Mouse (Mus musculus) frontal cortex, postnatal 36 days (tissue): ENCODE measurements around the gene Alad.
"Not testable (repeated sequence)": the region's sequence is repeated elsewhere in the genome, so short reads cannot be mapped to it uniquely, and the experiment has no call there.

Experiments
- DNase-seq, 2 experiments: peaks; one replicate each; pipeline ENCODE4 v3.0.0; 2022; ENCODE audit warnings: low spot score in 2 of 2

Alad gene

GRCm38 (mm10) chr4:62486162-62486696 is 33.5 kb downstream of the Alad start:
- DNase-seq: no peak

GRCm38 (mm10) chr4:62485450-62486161 is 34.1 kb downstream of the Alad start:
- DNase-seq: no peak

DNA sequence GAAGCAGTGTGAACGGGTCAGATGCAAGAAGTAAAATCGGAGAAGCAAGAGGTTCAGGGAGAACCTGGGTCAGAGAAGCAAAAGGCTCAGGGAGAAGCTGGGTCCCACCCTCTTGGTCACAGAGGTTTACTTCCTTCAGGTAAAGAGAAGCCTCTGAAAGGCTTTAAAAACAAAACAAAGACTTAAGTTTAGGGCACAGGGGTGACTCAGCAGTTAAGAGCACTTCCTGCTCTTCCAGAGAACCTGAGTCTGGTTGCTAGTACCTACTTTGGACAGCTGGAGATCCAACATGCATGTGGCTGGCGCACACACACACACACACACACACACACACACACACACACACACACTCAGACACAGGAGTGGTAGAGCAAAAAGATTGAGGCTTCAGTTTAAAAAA is 34.8 kb downstream of the Alad start:
- no peak for DNase-seq

GRCm38 (mm10) chr4:62480709-62481605 is 38.8 kb downstream of the Alad start:
- no peak for DNase-seq

- DNase-seq: no peak
These were observed 39.6 kb downstream of the Alad start, which contains the start of gene Bspry for GRCm38 (mm10) chr4:62479937-62480708. TSS of gene Bspry (plus strand) at chr4:62480053.

DNA sequence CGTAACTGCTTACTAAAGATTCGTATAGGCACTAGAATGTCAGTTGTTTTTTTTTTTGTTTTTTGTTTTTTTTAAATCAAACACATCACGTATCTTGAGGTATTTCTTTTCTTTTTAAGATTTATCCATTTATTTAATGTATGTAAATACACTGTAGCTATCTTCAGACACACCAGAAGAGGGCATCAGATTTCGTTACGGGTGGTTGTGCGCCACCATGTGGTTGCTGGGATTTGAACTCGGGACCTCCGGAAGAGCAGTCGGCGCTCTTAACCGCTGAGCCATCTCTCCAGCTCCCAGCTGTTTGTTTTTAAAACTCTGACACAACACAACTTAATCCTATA is 40.2 kb downstream of the Alad start:
- not testable (repeated sequence) for DNase-seq

DNA sequence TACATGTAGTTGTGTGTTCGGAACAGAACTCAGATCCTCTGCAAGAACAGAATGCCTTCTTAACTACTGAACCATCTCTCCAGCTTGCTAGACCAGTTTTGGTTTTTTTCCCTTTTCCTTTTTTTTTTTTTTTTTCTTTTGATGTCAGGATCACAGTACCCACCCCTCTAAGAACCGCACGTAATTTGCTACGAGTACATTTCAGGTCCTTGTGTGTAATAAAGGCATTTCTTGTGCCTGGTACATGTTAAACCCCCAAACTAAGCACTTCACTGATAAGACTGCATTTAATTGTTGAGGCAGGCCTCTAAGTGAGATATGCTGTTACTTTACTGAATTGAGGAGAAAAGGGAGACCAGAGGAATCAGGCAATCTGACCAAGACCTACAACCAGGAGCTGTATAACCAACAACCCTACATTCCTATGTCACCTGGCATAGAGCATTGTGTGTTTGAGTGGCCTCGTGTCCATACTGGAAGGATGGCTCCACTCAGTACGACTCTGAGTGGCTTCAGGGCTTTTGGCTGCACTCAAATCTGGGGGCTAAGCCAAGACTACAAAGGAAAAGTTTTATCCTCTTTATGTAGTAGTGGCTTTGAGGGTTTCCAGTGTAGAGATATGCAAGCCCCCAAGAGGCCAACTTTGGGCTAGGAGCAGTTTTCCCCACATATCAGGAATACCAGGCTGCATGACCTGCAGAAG is 42.0 kb downstream of the Alad start:
- no peak for DNase-seq

DNA sequence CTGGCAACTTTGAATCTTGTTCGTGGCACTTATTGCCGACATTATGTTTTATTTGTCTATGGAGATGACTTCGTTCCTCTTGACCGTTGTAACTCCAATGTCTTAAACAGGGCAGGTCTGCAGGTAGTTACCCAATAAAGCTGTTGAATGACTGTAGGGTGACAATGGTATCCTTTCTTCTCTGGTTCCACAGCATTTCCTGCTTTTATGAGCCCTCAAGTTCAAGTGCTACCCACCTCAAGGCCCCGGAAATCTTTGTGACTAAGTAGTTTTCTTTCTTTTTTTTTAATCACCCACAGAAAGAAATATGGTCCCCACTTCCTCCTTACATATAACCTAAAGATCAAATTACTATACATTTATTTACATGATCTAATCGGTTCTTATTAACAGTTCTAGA is 43.9 kb downstream of the Alad start:
- DNase-seq: no peak

DNA sequence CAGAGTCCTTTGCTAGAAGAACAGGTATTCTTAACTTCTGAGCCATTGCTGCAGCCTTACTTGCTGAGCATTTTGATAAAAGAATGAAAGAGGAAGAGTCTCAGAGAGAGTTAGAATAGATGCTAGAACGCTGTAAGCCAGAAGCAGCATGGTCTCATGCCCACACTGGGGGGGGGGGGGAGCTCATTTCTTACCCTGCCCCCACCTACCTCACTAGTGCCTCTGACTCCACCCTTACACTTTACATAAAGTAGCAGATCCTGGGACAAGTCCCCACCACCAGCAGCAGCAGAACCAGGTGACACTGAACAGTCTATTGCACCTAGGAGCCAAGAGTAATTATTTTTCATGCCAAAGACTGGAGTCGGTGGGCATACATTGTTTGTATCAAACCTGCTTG is 44.6 kb downstream of the Alad start:
- DNase-seq: no peak

- DNase-seq: peak in 1 of 2 experiments; percentile 59
These were observed 47.6 kb downstream of the Alad start for GRCm38 (mm10) chr4:62472071-62472470.

DNA sequence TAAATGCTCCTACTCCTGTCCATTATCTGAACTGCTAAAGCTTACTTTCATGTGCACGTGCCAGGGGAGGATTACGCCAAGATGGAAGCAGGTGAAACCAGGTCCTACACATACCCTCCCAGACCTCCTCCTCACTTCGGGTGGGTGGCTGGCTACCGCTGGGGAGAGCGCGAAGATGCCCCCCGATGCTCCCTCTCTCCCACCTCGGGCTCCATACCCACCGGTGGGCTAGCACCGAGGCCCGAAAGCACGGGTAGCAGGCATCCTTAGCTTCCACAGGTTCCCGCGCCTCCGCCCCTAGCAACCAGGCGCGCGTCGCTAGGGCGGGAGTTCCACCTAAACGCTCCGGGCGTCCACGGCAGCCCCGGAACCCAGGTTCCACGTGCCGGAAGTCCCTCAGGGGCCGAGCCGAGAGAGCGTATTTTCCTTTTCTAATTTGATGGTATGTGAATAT is 49.1 kb downstream of the Alad start, which contains the start of gene Wdr31:
Wdr31 (minus strand) TSS at position 299 of the 454 bp plus-strand sequence.
- peak; percentile 80 to 86 for DNase-seq

DNA sequence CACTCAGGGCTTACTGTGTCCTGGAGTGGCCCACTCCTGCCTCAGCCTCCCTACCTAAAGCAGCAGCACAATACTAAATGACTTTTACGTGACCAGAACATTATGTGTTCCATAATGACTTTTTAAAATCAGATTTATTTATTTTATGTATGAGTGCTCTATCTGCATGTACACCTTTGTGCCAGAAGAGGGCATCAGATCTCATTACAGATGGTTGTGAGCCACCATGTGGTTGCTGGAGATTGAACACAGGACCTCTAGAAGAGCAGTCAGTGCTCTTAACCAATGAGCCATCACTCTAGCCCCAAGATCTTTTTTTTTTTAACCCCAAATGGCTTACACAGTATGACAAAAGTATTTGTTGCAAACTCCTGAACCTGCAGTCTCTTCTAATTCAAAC is 51.6 kb downstream of the Alad start:
- DNase-seq: no peak

DNA sequence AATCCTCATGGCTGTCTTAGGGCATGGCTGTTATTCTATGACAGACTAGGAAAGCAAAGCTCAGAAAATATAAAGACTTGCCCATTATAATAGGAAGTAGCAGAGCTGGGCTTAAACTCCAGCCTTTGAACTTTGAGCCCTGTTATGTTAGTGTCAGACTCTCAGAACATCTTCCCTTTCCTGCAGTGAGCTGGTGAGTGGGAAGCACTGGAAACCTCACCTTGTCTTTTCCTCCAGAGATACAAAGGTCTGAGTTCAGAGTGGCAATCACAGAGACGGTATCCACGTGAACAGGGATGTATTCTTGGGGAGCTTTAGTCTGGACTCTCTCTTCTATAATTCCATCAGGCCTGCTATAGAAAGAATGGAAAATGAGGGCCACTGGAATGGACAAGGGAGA is 56.6 kb downstream of the Alad start:
- DNase-seq: no peak

GRCm38 (mm10) chr4:62460348-62460747 is 59.4 kb downstream of the Alad start:
- DNase-seq: no peak
